Mouse (Mus musculus) retina, embryonic 14.5 days (tissue): ENCODE measurements around the gene Anxa7.
A peak's percentile ranks its signal among the peaks of the same experiment; 100 is the strongest.

Experiments used
- DNase-seq: peaks from one replicate; pipeline ENCODE4 v3.0.0-alpha.2; 2015; ENCODE audit warnings: low spot score

Anxa7 gene

DNA sequence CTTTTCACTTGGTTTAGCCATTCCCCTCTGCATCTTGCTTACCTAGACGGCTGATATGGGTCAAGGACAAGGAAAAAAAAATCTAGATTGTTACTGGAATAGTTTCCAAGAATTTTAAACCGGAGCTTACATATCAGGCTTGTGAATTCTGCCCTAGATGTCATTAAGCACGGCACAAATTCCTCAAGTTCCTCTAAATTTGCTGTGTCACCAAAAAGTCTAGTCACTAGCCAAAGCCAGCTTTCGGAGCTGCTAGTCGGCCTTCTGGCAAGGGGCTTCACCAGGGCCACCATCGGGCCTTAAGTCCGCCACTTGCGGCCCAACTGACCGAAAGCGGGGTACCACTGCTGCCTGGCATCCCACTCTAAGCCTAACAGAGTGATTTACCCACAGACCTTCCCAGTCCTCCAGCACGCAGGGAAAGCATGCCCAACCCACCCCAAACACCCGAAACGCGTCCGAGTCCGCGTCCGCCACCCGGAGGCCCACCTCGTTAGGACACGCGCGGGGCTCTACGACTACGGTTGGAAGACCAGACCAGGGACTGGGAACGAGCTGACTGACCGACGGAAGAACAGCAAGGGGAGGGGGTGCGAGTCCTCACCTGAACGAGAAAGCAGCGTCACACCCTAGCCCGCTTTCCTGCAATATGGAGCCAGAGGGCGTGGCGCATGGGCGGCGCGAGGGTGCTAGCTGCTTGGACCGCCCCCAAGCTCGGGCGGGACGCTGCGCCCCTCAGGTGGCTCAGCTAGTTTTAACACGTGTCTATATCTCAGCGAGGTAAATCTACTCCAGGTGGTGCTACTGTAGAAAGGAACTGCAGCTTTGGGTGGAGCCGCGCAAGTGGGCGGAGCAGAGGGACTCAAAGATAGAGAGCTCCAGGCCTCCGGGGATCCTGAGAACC, at the start of gene Anxa7:
TSS of gene Anxa7 (minus strand) at position 843 of the 904 bp plus-strand sequence.
- peak; percentile 62 for DNase-seq

DNA sequence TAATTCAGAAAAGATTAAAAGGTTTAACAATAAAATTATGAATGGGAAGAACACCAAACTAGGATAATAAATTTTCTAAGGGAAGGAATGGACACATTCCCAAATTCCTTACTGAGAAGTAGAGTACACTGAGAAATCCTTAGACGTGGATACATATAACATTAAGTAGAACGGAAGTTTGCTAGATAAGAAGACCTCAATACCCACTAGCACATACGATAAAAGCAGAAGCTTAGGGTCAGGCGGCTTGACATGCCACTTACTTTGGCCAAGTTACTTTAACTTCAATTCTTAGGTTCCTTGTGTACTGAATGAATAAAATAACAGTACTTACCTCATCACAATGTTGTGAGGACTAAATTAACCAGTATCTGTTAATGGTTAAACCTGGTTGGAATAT, 49.7 kb upstream of the Anxa7 start:
- DNase-seq: no peak

DNA sequence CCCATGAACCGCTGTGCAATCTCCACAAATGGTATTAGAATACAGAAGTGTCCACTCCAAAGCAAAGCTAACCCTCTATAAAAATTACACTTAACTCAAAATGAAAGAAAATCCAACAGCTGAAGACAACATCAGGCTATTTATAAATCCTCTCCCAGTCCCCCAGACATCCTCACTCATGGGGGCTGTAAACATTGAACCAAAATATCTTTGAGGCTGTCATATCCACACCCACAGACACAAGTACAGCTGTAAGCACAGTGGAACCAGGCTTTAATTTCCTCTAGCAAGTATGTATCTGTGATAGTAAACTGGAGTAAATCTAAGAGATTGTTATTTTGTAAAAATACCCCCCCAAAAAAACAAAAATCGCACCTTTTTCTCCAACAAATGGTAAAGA, 40.2 kb upstream of the Anxa7 start:
- DNase-seq: no peak

DNA sequence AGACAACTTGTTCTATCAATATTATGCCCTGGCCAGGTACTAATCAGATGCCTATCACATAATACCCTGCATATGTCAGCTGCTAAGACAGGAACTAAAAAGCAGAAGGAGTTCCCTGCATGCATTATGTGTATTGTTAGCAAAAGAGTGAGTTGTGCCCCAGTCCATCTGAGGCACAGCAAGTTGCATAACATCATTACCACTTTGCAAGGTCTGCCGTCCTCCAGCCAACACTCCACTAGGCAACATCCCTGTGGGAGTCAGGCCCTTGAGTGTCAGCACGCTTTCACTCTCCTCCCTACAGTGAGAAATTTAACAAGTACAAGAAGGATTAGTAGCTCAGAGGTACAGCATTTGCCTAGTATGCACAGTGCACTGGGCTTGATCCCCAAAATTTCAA, 28.5 kb upstream of the Anxa7 start:
- no peak for DNase-seq

DNA sequence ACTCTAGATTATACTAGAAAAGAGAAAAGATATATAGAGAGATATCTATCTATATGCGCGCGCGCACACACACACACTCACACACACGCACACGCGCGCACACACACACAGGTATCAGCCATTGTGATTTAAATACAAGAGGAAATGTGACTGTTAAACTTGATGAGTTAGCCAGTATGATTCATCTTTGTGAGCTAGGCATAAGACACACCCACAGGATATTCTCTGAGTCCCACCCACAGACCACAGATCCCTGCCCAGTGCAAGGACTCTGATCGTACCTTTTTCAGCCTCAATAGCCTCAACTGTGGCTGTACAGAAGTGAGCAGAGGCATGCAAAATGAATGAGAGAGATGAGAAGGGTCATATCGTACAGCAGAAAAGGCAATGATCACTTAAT, 23.0 kb upstream of the Anxa7 start:
- DNase-seq: no peak

DNA sequence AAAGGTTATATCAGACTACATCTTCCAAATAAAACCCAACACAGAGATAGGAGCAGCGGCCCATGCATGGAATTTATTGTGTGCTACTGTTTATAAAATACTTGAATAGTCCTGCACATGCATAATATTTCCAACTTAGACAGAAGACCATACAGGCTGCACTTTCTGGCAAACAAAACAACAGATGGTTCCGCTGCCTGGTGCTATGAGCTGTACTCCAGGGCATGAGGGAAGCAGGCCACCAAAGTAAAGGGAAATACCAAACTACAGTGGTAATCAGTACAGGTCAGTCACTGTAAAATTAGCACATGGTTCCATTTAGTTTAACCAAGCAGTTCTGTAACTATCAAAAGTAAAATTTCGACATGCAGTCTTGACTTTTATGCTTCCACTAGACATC, 20.0 kb upstream of the Anxa7 start:
- no peak for DNase-seq

DNA sequence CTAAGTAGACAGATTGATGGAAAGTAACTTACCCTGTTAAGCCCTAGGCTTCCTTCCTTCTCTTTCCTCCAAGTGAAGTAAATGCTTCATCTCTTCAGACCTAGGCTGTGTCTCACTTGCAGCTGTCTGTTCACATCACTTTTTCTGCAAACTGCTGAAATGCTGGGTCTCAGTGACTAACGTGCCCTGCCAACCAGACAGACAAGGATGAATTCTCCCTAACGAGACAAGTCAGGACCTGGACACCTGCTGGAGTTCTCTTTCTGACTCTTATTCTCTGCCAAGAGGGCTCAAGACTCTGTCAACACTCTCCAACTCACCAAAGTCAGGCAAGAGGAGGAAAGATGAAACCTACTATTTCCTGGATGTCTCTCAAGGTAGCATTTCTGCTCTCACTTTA, 16.7 kb upstream of the Anxa7 start, which contains the start of gene Mss51:
TSS of gene Mss51 (minus strand) at position 299 of the 400 bp plus-strand sequence.
- DNase-seq: no peak

DNA sequence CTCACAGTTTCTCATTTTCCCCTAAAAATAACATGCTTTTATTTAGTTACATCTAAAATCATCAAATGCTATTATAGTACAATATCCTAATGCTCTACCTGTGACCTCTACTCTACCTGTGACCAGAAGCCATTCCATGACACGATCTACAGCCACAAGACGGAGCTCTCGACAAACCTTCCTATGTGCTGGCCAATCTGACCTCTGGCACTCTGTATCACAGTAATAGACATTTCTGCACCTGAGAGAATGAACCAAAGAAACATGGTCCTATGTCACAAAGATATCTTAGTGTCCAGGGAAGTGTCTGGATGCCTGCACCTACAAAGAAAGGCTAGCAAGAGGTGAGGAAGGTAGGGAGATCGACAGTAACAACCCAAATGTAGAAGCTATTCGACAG, 6.1 kb upstream of the Anxa7 start:
- DNase-seq: no peak

DNA sequence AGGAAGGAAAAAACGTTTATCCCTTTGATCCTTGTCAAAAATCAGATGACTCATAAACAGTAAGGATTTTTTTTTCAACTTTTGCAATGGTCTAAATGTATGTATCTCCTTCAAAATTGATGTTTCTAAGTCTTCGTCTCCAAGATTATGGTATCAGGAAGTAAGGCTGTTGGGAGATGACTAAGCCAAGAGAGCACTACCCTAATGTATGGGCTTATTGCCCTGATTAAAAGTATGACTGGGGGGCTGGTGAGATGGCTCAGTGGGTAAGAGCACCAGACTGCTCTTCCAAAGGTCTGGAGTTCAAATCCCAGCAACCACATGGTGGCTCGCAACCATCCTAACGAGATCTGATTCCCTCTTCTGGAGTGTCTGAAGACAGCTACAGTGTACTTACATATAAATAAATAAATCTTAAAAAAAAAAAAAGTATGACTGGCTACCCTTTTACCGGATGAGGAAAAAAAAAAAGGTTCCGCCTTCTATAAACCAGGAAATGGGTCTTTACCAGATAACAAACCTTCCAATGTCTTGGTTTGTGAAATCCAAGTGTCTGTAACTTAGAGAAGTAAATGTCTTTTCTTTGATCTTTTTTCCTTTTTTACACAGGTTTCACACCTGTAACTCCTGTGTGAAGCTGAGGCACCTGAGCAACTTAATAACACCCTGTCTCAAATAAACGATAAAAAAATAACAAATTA, 2.3 kb upstream of the Anxa7 start:
- DNase-seq: no peak

DNA sequence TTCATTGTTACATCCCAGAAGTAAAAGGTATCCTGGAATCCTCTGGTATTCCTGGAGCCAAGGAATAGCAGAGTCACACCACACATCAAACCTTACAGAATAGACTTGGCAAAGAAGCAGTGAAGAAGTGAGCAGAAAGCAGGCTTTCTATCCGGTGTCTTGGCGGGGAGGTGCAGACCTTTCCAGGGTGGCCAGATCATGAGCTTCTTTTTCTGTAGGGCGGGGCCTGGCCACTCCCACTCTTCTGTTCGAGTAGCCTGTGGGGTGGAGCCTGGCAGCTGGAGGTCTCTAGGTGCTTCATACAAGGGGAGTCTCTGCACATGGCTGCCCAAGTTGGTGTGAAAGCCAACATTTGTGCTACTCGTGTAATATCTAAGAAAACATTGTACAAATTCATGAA, 1.3 kb upstream of the Anxa7 start:
- DNase-seq: peak; percentile 9

DNA sequence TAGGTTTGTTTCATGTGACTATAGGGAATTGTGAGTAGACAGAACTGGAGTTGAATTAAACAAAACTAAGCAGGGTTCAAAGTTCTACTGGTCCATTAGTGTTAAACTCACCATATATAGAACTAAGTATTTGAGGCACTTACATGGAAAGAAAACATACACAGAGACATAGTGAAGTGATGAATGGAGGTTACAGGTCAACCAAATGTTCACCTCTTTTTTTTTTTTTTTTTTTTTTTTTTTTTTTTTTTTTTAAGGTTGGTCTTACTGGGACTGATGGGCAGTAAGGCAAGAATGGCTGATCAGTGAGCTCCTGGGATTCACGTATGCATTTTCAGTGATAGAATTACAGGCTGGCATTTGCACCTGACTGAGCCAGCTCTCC, 254 bp upstream of the Anxa7 start:
- no peak for DNase-seq

DNA sequence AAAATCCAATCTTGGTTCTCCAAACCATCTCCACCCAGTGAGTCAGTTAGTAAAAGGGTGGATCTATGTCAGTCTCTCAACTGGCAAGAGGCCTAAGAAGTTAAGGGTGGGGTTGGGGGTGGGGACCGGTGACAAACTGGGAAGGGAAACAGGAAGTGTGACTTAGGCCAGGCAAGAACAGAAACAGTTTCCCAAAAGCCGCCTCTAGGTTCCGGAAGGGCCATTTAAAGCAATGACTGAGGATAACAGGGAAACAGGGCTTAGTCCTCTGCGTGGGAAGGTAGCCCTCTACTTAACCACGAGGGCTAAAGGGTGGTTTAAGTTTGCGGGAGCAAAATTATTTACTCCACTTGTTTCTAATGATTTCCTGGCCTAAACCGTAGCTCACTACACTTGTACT, 1.1 kb downstream of the Anxa7 start:
- no peak for DNase-seq

DNA sequence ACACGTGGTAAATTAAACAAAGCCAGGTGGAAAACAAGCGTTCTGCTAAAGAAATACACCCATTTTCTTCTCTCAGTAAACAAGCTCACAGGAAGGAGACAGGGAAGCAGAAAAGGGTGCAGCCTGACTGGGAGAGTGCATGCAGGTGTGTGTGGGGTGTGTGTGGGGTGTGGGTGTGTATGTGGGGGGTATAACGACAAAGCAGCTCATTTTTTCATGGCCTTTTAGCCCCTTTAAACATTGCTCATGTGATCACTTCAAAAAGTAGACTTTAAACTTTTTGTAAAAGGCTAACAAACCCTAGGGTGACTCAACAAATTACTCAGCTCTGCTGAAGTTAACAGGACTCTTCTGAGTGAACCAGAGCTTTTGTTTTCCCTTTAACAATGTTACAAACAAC, 1.5 kb downstream of the Anxa7 start:
- no peak for DNase-seq

DNA sequence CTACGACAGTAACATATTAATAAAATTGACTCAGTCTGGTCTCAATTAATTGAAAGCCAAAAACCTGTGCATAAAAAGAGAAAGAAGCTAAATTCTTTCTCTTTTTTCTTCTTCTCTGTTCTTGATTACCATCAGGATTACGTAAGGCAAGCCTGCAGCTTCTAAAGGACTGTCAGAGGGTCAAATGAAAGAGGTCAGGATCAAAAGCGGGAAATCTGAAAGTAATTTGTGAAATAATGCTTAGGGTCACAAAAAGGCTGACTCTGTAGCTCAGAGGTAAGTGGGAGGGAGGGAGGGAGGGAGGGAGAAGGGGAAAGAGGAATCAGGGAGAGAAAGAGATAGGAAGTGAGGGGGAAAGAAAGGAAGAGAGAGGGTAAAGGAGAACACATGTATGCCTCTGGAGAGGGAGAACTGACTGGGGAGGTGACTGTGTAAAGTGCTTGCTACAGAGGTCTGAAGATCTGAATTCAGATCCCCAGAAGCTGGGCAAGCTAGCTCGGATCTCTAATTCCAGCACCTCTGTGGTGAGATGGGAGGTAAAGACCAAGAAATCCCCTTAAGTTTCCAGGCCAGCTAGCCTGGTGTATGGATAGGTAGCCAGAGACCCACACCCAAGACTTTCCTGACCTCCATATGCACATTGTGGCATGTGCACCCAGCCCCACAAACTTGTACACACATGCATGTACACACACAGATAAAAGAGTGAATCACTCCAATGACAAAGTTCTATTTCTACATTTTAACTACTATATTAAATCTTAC, 2.5 kb downstream of the Anxa7 start:
- no peak for DNase-seq

DNA sequence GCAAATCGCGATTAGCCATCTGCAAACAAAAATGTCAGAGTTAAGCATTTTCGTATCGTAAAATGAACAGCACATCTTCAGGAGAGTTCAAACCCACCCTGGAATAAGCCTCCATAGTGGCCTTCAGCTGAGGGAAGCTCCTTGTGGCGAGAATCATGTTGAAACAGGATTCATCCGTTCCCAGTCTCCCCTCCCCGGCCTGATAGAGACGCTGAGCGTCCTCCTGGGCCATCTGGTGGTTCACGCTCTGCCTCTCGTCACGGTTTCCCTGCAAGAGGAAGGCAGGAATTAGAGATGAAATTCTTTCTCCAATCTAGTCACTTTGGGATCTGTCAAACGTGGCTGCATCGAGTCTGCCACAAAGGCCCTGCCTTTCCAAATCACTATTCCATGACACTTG, 19.7 kb downstream of the Anxa7 start:
- DNase-seq: no peak

DNA sequence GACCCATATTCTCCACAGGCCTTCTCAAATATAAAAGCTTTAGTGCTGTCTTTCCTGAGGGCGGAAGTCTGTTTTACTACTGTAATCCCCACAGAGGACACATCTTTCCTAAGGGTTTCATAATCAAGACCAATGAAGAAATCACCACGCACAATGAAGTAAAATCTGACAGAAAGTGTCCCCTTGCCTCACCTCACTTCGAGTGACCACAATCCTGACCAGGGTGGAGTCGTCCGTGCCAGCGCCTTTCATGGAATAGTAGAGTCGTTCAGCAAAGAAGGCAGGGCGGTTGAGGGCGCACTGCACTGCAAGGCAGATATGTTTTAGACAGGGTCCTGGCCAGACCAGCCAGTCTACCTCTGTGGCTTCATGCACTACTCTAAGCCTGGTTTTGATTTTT, 21.6 kb downstream of the Anxa7 start:
- DNase-seq: no peak

DNA sequence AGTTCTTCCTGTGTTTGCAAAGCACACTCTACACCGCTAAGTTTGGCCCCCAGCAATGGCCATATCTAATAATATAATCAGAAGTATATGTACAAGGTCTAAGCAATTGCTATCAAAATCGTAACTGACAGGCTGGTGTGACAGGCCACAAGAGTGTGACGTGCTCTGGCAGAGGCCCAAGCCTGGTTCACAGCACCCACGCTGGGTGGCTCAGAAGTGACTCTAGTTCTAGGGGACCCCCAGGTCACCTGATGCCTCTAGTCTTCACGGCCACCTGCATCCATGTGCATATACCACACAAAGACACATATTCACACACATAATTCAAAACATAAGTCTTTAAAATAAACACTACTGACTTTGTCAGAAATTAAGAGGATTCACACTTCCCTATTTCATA, 27.0 kb downstream of the Anxa7 start:
- DNase-seq: no peak

DNA sequence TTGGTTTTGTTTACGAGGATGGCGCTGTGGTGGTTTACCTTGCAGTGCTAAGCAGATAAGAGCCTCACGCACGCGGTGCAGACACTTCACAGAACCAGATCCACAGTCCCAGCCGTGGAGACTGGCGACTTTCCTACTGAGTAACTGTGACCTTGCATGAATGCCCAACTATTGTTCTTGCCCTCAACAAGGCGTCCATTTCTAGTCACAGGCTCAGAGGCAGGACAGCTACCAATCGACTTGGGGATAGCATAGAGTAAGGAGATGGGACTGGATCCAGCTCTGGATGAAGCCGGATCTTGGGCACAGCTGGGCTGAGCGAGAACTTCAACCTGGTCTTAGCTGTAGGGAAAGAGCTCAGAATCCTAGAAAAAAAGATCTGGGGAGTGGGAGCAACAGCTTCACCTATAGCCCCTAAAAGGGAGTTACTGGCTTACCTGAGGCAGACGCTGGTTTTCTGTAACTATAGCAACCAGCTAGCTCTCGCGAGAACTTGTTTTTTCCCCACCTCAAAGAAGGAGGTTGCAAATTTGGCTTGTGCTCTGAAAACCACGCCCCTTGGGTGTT, 28.1 kb downstream of the Anxa7 start, which contains the start of gene Cfap70:
TSS of gene Cfap70 (minus strand) at position 462 of the 567 bp plus-strand sequence.
- DNase-seq: peak; percentile 80

DNA sequence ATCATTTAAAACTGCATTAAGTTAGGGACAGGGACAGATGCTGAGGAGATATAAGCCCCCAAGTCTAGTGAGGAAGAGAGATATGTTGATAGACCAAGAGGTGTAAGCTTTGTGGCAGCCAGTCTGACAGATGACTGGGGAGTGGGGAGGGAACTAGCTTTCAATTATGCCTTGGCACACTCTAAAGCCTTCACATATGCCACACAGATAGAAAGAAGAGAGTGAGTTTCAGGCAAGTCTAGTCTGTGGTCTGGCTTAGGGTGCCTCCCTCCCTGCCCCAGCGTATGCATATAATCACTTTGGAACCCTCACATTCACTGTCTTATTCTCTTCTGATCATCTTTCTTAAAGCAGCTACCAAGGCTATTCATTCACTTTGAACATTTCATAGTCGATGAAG, 28.6 kb downstream of the Anxa7 start:
- DNase-seq: peak; percentile 13

DNA sequence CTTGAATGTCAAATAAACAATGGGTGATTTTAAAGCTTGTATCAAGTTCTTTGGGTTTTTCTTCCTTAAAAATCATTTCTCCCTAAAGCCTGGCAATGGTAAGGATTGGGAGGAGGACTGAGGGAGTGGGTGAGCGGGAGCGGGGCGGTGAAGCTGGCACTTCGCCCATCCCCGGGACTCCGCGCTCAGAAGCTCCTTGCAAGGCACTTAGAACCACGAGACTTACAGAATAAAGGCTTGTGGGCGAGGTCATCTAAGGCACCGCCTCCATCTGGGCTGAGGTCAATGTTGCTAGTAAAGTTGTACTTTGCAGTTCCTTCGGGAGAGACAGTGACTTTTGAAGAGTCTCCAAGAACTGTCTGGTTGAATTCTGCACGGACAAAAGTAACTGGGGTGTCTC, 32.7 kb downstream of the Anxa7 start:
- no peak for DNase-seq

DNA sequence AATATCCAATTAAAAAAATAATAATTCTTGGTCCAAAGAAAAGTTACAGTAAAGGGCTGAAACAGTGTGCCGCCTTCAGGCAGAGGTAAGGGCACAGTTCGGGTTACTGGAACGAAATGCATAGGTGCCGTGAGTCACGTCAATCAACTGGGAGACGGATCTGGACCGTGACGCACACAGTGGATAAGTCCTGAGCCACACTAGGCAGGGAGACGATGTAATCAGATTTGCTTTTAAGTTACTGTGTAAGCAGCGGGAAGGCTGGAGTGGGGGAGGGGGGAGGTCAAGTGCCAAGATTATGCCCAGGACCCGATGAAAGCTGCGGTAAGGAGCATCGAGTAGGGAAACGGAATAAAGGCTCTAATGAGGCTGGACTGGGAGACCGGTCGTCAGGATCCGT, 37.7 kb downstream of the Anxa7 start:
- peak; percentile 25 for DNase-seq

DNA sequence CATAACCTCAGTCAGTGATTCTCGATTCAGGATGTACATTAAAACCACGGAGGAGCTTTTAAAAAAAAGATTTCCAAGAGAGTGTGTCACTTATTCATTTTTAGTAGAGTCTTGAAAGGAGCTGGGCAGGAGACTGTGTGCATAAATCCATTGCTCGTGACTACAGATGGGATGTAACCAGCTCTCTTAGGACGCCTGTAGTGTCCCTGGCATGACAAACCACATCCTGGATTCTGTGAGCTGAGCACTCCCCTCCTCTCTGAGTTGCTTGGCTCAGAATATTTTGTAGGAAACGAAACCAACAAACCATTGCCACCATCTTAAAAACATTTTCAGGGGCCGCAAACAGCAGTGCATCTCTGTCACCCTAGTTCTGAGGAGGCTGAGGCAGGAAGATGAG, 43.0 kb downstream of the Anxa7 start:
- no peak for DNase-seq
